Mouse (Mus musculus) liver, adult 2 months (tissue): ENCODE data around the gene Nhlh1. TPM values are rescaled to one million over a fixed set of nuclear protein-coding genes. Genes with fewer than 3 reads are reported as not detected.

Source experiments
- DNase-seq: peaks from one replicate; pipeline ENCODE4 v3.0.0-alpha.2; 2011; ENCODE audit warnings: low read depth, low spot score; ENCODE audit errors: extremely low read depth
- H3K27ac ChIP-seq: fragments of 200-500 bp; replicated peaks from 2 replicates; pipeline ENCODE4 v1.5.1; 2012; ENCODE audit warnings: low read depth, mild to moderate bottlenecking, control low read depth, inconsistent platforms, low read length; ENCODE audit not compliant: insufficient read depth
- H3K27me3 ChIP-seq: fragments of 200-500 bp; 2 replicates; pipeline ENCODE4 v1.6.1; 2012; ENCODE audit warnings: mild to moderate bottlenecking, moderate library complexity, low read length, inconsistent platforms; ENCODE audit not compliant: control insufficient read depth, insufficient read depth
- H3K36me3 ChIP-seq: fragments of 200-500 bp; 2 replicates; pipeline ENCODE4 v1.6.1; 2012; ENCODE audit warnings: low read length, inconsistent platforms; ENCODE audit not compliant: control insufficient read depth, insufficient read depth
- H3K4me1 ChIP-seq: fragments of 200-500 bp; 2 replicates; pipeline ENCODE4 v1.6.1; 2011; ENCODE audit warnings: low read length; ENCODE audit not compliant: control insufficient read depth, insufficient read depth
- H3K4me3 ChIP-seq: fragments of 200-500 bp; 2 replicates; pipeline ENCODE4 v1.5.1; 2011; ENCODE audit warnings: low read depth, mild to moderate bottlenecking, control low read depth, low read length, moderate library complexity; ENCODE audit not compliant: insufficient read depth
- H3K79me2 ChIP-seq: fragments of 200-500 bp; 2 replicates; pipeline ENCODE4 v1.6.1; 2012; ENCODE audit warnings: inconsistent platforms, mild to moderate bottlenecking, low read length, moderate library complexity; ENCODE audit not compliant: control insufficient read depth, insufficient read depth
- H3K9ac ChIP-seq: fragments of 200-500 bp; 2 replicates; pipeline ENCODE4 v1.6.1; 2012; ENCODE audit warnings: low read depth, mild to moderate bottlenecking, control low read depth, inconsistent platforms, low read length
- CTCF ChIP-seq: fragments of 200-500 bp; IDR thresholded peaks from 2 replicates; pipeline ENCODE4 v1.5.1; 2011; ENCODE audit warnings: low read depth, low read length, control low read depth
- POLR2A ChIP-seq: fragments of 200-500 bp; IDR thresholded peaks from 2 replicates; pipeline ENCODE4 v1.6.1; 2011; ENCODE audit warnings: low read length, control low read depth; ENCODE audit not compliant: insufficient read depth; ENCODE audit errors: extremely low read depth
- WGBS: fragments of 180-500 bp; shearing (Covaris S2); methylation state at CpG from one replicate; pipeline ENCODE4 v1.1.7; 2018; 5-methylcytosine and 5-hydroxymethylcytosine counted together
- polyA plus RNA-seq: library from polyadenylated mRNA; depleted of rRNA; stranded (reverse); fragments of >200 nt; gene quantifications from 2 replicates; pipeline ENCODE4 v1.2.3, GENCODE M21; 2012
- total RNA-seq: library from RNA; depleted of rRNA; stranded (reverse); fragments of >200 nt; gene quantifications from 2 replicates; pipeline ENCODE4 v1.2.3, GENCODE M21; 2014

The Nhlh1 gene
- total and polyA plus RNA-seq, 2 experiments: not detected

DNA sequence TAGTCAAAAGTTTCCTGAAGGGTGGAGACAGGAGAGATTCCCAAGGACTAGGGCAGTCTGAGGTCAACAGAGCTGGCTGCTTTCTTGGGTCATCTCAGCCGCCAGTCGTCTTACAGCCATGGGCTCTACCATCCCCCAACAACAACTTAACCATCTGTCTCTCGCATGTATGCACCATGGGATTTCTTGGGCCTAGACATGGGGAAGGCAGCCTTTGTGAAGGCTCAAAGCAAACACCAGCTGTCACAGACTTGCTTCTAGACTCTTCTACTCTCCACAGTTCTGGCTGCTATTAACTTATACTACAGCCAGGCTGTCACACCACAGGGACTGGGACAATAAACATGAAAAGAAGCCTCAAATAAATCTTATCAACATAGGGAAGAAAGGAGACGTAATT is 14.2 kb upstream of the Nhlh1 start:
- no peaks in the 10 kb centered on the region for H3K4me1 ChIP-seq
- H3K27ac ChIP-seq: no peak overlapping the region
- 87% methylated on average over 4 of the region's 4 CpGs for WGBS
- H3K79me2 ChIP-seq: no peaks in the 10 kb centered on the region
- peaks cover 61% of the 10 kb centered on the region for H3K36me3 ChIP-seq
- no peak for TF ChIP-seq POLR2A
- no peak for TF ChIP-seq CTCF
- no peaks in the 10 kb centered on the region for H3K27me3 ChIP-seq
- DNase-seq: no peak
- no peak overlapping the region for H3K4me3 ChIP-seq
- H3K9ac ChIP-seq: no peak overlapping the region

DNA sequence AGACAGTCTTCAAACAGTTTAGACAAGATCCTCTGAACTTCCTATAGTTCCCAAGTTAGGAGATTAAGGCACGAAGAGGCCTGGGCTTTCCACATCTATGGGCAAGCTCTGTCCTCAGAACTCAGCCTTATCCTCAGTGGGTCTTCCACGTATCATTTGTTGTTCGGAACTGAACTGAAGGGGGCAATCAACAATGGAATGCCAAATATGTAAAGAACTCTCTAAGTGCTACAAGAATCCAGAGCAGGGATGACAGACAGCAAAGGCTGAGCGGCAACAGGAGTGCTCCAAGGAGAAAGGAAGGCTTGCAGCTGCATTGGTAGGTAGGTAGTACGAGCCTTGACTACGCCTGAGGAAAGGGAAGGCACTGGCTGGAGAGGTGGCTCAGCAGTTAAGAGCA is 12.9 kb upstream of the Nhlh1 start:
- Histone ChIP-seq H3K4me3 (no peak overlapping the region), H3K9ac (no peak overlapping the region), H3K79me2 (no peaks in the 10 kb centered on the region), H3K4me1 (no peaks in the 10 kb centered on the region), H3K36me3 (peaks cover 56% of the 10 kb centered on the region), H3K27me3 (no peaks in the 10 kb centered on the region), H3K27ac (no peak overlapping the region)
- DNase-seq: no peak
- TF ChIP-seq CTCF: no peak
- no peak for TF ChIP-seq POLR2A
- WGBS: 93% methylated on average over 6 of the region's 6 CpGs

DNA sequence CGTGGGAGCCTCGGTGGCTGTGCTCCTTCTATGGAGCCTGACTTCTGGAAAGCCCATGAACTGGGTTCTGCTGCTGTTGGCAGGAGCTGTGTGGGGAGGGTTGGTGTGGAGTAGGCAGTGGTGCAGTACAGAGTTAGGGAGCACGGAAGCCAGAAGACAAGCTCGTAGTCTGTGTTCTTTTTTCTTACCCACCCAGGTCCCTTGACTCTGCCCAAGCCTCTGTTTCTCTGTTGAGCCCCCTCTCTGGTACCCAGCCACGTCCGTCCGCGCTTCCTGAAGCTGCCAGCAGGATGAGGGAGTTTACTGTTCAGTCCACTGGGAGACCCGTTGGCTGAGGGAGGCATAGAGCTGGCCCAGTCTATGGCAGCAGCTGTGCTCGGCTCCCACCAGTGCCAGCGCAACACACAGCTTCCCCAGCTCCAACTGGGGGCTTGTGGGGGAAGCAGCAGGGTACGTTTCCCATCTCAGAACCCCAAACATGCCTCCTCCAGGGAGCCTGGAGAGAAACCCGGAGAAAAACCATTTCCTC is 7.3 kb upstream of the Nhlh1 start:
- Histone ChIP-seq H3K9ac (no peak overlapping the region), H3K36me3 (peaks cover 30% of the 10 kb centered on the region), H3K4me3 (no peak overlapping the region), H3K27me3 (no peaks in the 10 kb centered on the region; the same call in 1 of the 2 replicates), H3K79me2 (no peaks in the 10 kb centered on the region), H3K27ac (no peak overlapping the region), H3K4me1 (no peaks in the 10 kb centered on the region; the same call in 1 of the 2 replicates)
- DNase-seq: no peak
- TF ChIP-seq POLR2A: no peak
- no peak for TF ChIP-seq CTCF
- WGBS: 86% methylated on average over 13 of the region's 13 CpGs

DNA sequence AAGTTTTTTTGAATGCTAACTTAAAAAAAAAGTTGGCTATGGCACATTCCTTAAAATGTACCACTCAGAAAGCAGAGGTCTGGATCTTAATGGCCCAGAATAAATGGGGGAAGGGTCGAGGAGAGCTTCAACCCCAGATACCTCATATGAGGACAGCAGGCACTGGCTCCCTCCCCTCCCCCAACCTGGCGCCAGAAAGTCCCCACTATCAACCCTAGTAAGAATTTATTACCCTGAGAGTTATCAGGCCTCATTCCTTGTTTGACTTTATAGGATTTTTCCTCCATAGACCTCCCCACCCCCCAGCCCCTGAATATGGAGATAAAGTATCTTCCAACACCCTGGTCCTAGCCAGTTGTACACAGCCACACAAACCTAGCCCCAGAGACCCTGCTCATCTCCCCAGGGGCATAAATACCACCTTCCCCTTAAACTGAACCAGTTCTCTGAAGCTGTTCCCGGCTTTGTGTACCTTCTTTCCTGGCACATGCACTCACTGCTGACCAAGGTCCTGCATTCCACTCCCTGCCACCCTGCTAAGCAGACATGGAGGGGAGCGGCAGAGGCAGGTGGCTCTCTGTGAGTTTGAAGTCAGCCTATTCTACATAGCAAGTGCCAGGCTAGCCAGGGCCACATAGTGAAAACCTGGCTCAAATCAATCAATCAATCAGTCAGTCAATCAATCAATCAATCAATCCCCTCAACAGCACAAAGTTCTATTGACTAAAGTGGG is 6.1 kb upstream of the Nhlh1 start:
- Histone ChIP-seq H3K4me3 (no peak overlapping the region), H3K27ac (no peak overlapping the region), H3K27me3 (no peaks in the 10 kb centered on the region; the same call in 1 of the 2 replicates), H3K9ac (no peak overlapping the region), H3K4me1 (no peaks in the 10 kb centered on the region; the same call in 1 of the 2 replicates), H3K79me2 (no peaks in the 10 kb centered on the region), H3K36me3 (peaks cover 18% of the 10 kb centered on the region)
- 45% methylated on average over 4 of the region's 4 CpGs for WGBS
- DNase-seq: no peak
- TF ChIP-seq POLR2A (no peak), CTCF (no peak)

DNA sequence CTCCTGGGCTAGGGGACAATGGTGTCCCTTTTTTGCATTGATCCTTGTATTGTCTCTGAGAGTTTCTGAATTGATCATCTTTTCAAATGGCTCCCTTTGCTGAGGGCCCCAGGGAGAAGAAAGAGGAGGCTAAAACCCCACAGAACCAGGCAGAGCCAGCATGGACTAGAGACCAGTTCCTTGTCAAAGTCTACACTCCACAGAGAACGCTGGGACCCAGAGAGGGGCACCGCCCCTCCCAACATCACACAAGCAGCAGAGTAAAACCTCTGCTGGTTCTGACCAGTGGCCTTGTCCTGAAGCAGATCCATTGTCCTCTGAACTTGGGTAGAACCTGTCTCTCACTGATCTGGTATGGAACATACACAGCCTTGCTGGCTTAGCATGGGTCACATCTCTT is 4.7 kb upstream of the Nhlh1 start:
- Histone ChIP-seq H3K27ac (no peak overlapping the region), H3K9ac (no peak overlapping the region), H3K27me3 (no peaks in the 10 kb centered on the region; the same call in 1 of the 2 replicates), H3K4me3 (no peak overlapping the region), H3K36me3 (peaks cover 12% of the 10 kb centered on the region; the same call in 1 of the 2 replicates), H3K79me2 (no peaks in the 10 kb centered on the region), H3K4me1 (no peaks in the 10 kb centered on the region; the same call in 1 of the 2 replicates)
- no peak for TF ChIP-seq CTCF
- TF ChIP-seq POLR2A: no peak
- DNase-seq: no peak
- 87% methylated on average over 2 of the region's 2 CpGs for WGBS

DNA sequence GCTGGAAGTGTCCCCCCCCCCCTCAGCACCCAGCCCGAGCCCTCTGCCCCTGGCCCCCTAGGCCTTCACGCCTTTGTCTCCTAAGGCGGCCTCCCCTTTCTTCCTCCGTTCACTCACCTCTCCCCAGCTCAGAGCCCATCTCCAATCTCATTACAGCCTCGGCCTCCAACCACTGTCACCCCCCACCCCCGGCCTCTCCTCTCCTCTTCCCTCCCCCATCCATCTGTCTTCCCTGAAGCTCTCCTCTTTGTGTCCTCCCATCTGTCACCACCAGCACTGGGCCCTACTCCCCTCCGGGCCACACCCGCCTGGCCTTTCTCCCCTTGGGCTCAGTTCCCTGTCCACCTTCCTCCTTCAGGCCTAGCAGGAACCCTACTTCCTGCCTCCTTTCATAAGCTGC is 3.8 kb upstream of the Nhlh1 start:
- Histone ChIP-seq H3K9ac (no peak overlapping the region), H3K27ac (no peak overlapping the region), H3K4me1 (no peaks in the 10 kb centered on the region; the same call in 1 of the 2 replicates), H3K27me3 (no peaks in the 10 kb centered on the region; the same call in 1 of the 2 replicates), H3K4me3 (no peak overlapping the region), H3K36me3 (peaks cover 6% of the 10 kb centered on the region; the same call in 1 of the 2 replicates), H3K79me2 (no peaks in the 10 kb centered on the region)
- TF ChIP-seq CTCF (no peak), POLR2A (no peak)
- DNase-seq: no peak
- 72% methylated on average over 8 of the region's 8 CpGs for WGBS
